Mouse (Mus musculus): Measurements from ENCODE around the gene Filip1l.
"Not testable (repeated sequence)": the region's sequence is repeated elsewhere in the genome, so short reads cannot be mapped to it uniquely, and the experiment has no call there.

Filip1l gene

GRCm38 (mm10) chr16:57353166-57353721 lies 351 bp downstream of the Filip1l start:
- in situ Hi-C loops (cut with MboI; ENCODE audit: low sequenced_read_pairs): no loop called here

GRCm38 (mm10) chr16:57353932-57354331 lies 1.0 kb downstream of the Filip1l start:
- in situ Hi-C loops (cut with MboI; ENCODE audit: low sequenced_read_pairs): no loop called here

DNA sequence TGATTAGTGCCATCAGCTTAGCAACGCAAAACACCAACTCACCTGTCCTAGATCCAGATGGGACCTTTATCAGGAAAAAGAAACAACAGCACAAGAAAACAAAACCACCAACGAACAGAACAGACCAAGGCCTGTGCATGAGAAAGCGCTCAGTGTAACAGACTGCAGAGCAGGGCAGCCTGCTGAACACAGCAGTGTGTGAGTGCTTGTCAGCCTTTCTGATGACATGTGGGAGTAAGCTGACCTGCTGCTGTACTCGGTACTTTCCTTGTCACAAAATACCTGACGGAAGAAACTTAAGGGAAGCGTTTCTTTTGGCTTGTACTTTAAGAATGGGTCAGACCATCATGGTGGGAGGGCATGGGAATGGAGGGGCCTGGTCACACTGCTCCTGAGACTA lies 3.6 kb downstream of the Filip1l start:
- in situ Hi-C loops (cut with MboI; ENCODE audit: low sequenced_read_pairs): no loop called here

- in situ Hi-C loops (cut with MboI; ENCODE audit: low sequenced_read_pairs): no loop called here
Observed at GRCm38 (mm10) chr16:57357011-57357410, 4.1 kb downstream of the Filip1l start.

DNA sequence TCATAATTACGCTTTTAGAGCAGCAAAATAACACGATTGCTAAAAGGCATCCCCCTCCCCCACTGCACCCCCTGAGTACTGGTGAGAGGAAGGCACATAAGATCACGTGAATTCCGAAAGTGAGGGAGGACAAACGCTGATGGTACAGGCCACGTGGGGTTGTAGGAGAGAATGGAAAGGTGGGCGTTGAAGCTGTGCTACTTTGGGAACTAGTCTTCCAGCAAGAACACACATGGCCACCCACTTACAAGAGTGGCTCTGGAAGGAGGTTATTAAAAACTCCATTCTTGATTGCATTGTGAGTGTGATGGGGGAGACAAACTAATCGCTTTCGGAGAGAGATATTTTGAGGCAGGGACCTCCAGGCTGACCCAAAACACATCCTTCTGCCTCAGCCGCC lies 6.4 kb downstream of the Filip1l start:
- in situ Hi-C loops (cut with MboI; ENCODE audit: low sequenced_read_pairs): no loop called here

DNA sequence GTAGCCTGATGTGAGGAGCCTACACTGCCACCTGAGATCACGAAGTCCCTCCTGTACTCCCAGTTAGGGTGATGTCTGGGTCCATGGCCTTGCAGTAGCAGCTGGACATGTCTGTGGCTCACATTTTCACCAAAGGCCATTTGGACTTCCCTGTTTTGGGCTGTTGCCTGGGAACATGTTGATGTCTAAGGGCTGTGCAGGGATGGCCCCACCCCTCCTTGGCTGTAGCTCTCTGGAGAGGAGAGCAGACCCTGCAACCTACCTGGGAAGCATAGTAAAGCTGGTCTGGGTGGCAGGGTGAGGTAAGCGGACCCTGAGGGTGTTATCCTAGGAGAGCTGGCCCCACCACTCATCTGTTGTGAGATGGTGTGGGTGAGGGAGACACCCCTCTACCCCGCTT lies 7.9 kb downstream of the Filip1l start:
- in situ Hi-C loops (cut with MboI; ENCODE audit: low sequenced_read_pairs): no loop called here

- in situ Hi-C loops (cut with MboI; ENCODE audit: low sequenced_read_pairs): no loop called here
Observed at GRCm38 (mm10) chr16:57362679-57363401, 9.9 kb downstream of the Filip1l start.

DNA sequence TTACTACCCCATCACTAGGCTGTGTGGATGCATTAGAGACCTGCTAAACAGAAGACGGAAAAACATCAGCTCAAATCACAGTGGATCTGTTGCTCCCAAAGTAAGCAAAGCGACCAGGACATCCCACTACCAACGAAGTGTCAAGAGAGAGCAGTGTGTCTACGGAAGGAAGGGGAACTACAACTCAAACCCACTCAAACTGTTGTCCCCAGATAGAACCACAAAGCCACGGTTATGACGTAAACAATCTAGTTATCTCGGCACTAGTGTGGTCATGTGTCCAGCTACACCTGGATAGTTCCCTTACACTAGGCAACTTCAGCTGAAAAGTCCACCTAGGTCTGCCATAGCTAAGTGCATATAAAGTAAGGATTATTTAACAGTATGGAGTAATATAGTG lies 11.6 kb downstream of the Filip1l start:
- in situ Hi-C loops (cut with MboI; ENCODE audit: low sequenced_read_pairs): no loop called here

DNA sequence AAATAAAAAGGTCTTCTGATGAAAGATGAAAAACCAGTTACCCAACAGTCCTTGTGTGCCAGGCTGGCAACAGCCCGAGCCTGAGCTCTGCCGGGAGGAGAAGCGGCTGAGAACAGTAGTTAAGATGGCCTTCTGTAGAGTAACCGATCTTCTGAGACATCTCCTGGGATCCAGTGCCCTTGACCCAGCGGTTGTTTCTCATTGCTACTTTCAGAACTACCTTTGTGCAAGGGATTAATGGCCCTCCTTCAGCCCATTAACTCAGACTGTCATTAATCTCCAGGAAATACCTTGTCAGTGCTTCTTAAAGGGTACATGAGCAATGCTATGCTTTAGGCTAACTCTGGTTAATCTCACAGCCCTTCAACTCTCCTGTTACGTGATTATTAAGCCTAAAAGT lies 13.2 kb downstream of the Filip1l start:
- in situ Hi-C loops (cut with MboI; ENCODE audit: low sequenced_read_pairs): no loop called here

GRCm38 (mm10) chr16:57366941-57367694 lies 14.2 kb downstream of the Filip1l start:
- in situ Hi-C loops (cut with MboI; ENCODE audit: low sequenced_read_pairs): no loop called here

DNA sequence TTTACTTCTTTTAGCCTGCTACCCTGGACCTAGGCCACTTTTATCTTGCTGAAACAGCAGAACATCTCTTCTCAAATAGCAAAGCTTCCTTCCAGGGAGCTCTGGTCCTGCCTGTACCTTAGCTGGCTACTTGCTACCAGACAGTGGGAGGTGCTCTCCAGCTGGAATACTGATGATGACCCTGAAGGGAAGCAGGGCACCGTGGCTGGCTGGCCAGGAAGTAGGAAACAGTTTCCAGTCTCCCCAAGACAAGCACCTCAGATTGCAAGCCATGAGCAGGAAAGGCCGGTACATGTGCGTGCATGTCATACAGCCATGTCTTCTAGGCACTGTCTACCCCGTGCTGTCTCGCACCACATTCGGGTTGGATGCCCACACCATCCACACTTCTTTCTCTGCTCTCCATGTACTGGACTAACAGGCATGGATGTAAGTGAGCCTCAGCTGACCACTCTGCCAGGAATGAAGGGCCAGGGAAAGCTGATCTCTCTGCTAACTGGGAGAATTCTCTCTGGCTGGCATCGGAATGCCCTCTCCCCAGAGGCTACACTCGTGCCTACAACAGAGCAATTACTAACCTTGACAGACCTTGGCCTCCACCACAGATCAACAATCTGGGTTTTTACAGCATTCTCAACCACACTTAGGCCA lies 17.1 kb downstream of the Filip1l start:
- in situ Hi-C loops (cut with MboI; ENCODE audit: low sequenced_read_pairs): no loop called here

DNA sequence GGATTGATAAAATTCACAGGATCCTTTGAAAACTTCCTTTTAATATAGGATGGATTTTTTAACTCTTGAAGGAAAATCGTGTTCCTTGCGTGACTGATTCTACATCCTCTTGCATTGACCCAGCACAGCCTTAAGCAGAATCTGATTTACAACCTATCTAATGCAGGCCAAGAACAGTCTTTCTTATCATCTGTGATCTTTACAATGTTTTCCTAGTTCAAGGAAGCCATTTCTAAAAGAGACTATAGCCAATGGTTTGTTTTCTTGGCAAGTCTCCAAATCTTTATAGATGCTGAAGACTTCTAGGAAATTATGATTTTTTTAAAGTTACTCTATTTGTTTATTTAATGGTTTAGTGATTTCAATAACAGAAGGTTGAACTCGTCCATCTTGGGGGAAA lies 19.3 kb downstream of the Filip1l start:
- in situ Hi-C loops (cut with MboI; ENCODE audit: low sequenced_read_pairs): no loop called here

- in situ Hi-C loops (cut with MboI; ENCODE audit: low sequenced_read_pairs): no loop called here
Observed at GRCm38 (mm10) chr16:57375248-57375837, 22.4 kb downstream of the Filip1l start.

DNA sequence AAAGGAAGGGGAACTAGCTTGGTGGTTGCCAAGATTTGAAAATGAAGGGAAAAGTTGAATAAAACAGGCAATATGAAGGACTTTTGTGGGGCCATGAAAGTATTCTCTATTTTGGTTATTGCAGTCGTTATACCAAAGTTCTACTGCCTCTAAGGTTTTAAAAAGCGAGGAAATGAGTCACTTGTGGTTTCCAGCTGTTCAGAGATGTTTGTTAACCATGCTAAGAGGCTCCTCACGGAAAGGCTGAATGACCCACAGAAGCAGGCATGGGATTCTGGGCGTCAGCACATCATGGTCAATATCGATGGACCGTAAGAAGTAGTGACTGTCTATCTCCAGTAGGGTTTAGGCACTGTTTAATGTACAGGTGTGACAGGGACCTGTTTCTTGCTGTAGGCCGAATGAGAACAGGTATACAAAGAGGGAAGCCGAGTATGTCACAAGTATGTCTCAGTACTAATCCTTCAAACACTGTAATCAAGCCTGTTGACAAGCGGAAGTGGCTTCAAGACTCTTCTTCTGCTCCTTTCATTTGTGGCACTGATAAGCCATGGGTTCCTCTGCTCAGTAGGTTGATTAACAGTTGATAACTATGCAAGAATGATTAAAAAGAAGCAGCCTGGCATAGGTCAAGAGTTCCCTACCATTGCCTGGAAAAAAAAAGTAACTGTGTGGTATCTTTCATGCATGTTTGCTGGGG lies 25.9 kb downstream of the Filip1l start:
- in situ Hi-C loops (cut with MboI; ENCODE audit: low sequenced_read_pairs): no loop called here

DNA sequence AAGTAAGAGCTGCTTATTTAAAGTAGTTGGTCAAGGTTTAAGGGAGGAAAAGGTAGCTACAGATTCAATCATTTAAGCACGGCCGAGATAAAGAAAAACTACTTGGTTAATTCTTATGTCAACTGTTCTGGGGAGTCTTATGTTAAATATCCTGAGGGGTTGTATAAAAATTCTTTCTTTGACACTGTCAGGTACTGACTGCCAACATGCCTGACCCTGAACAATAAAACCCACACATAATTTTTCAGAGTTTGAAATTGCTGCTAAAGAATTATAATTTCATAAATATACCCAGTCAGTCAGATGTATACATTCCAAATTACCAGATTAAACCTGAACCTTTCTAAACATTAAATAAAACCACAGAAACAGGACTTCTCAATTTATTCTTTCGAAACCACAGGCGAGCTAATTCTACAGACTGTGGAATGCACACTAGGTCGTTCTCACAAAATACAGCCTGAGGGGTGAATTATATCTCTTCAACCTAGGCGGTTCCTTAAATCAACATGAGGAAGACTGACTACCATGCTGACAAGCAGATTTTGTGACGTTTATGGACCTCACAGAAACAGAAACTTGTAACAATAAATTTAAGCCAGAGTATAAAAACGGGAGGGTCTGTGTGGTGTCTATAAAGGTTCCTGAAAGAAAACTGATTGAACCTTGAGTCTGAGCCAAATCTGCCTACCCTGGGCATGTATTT lies 30.5 kb downstream of the Filip1l start:
- in situ Hi-C loops (cut with MboI; ENCODE audit: low sequenced_read_pairs): no loop called here

DNA sequence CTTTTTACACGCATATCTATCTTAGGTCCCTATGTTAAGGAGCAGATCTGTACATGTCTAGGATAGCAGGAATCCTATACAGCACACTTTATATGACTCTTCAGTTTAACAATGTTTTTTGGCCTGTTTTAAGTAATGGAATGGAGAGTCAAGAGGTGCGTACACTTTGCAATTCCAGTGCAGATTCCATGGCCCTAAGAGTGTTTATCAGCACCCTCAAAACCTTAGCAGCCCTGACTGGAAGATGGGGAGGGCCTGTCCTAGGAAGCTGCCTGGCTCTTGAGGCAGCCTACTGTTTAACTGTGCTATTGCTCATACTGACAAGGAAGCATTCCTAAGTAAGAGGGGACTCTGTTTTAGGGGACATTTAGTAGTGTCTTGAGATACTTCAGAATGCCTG lies 31.4 kb downstream of the Filip1l start:
- in situ Hi-C loops (cut with MboI; ENCODE audit: low sequenced_read_pairs): no loop called here

DNA sequence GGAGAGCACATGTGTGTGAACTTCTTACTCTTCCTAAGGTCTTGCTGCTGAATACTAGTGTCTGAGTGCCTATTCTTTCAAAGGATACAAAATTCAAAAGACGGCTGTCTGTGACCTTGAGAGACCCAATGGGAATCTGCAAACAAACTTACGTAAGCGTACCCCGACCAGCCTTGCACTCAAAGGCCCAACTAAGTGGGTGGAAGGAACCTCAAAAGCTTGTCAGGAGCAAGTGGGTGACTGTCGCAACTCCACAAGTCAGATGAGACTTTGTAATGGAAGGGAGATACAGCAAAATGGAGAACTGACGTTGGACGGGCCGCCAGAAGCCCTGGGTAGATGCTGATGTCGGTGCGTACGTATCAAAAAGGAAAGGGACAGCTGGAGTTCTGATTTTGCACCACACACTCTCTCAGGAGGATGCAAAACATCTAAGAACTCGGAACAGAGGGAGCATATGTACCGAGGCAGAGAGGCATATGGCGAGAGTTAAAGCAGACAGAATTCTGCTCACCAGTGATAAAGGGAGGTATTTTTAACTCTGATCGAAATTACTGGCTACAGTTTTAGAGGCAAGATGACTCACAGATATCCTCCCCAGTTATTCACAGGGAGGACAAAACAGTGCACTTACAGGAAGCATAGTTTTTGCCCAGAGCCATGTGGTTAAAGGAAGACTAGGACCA lies 36.8 kb downstream of the Filip1l start:
- in situ Hi-C loops (cut with MboI; ENCODE audit: low sequenced_read_pairs): no loop called here

GRCm38 (mm10) chr16:57391171-57391570 lies 38.3 kb downstream of the Filip1l start:
- in situ Hi-C loops (cut with MboI; ENCODE audit: low sequenced_read_pairs): not testable (repeated sequence)

- in situ Hi-C loops (cut with MboI; ENCODE audit: low sequenced_read_pairs): no loop called here
Observed at GRCm38 (mm10) chr16:57392461-57392860, 39.6 kb downstream of the Filip1l start.
